Mouse (Mus musculus): ENCODE results near the gene Crat. TPM values are rescaled to one million over a fixed set of nuclear protein-coding genes. Genes with fewer than 3 reads are reported as not detected.

Gene Crat
- total RNA-seq, 2 experiments from 2014 or later = 11.2 to 24.3 TPM

- ATAC-seq (replicated peaks; ENCODE audit: low FRiP score, low TSS enrichment, poor library complexity, severe bottlenecking) = no peak
Measured at GRCm38 (mm10) chr2:30385591-30385990, 30.0 kb downstream of the Crat start.

- no peak for ATAC-seq (replicated peaks; ENCODE audit: low FRiP score, low TSS enrichment, poor library complexity, severe bottlenecking)
Measured at GRCm38 (mm10) chr2:30384814-30385213, 30.8 kb downstream of the Crat start.

GRCm38 (mm10) chr2:30381377-30381725 lies 34.3 kb downstream of the Crat start:
- peak; percentile 66 for ATAC-seq (replicated peaks; ENCODE audit: low FRiP score, low TSS enrichment, poor library complexity, severe bottlenecking)

- 0 out of 2 replicates have a peak, but pooled peaks have one; percentile 16 for ATAC-seq (replicated peaks; ENCODE audit: low FRiP score, low TSS enrichment, poor library complexity, severe bottlenecking)
Measured at GRCm38 (mm10) chr2:30380564-30381376, 34.8 kb downstream of the Crat start.

- no peak for ATAC-seq (replicated peaks; ENCODE audit: low FRiP score, low TSS enrichment, poor library complexity, severe bottlenecking)
Measured at GRCm38 (mm10) chr2:30379307-30379706, 36.3 kb downstream of the Crat start.

- no peak for ATAC-seq (replicated peaks; ENCODE audit: low FRiP score, low TSS enrichment, poor library complexity, severe bottlenecking)
Measured at GRCm38 (mm10) chr2:30377721-30378120, 37.9 kb downstream of the Crat start.

- no peak for ATAC-seq (replicated peaks; ENCODE audit: low FRiP score, low TSS enrichment, poor library complexity, severe bottlenecking)
Measured at GRCm38 (mm10) chr2:30375893-30376292, 39.7 kb downstream of the Crat start.

GRCm38 (mm10) chr2:30372726-30373125 lies 42.9 kb downstream of the Crat start:
- ATAC-seq (replicated peaks; ENCODE audit: low FRiP score, low TSS enrichment, poor library complexity, severe bottlenecking) = no peak

- ATAC-seq (replicated peaks; ENCODE audit: low FRiP score, low TSS enrichment, poor library complexity, severe bottlenecking) = no peak
Measured at GRCm38 (mm10) chr2:30371544-30371943, 44.1 kb downstream of the Crat start.

GRCm38 (mm10) chr2:30366203-30366602 lies 49.4 kb downstream of the Crat start:
- no peak for ATAC-seq (replicated peaks; ENCODE audit: low FRiP score, low TSS enrichment, poor library complexity, severe bottlenecking)

- no peak for ATAC-seq (replicated peaks; ENCODE audit: low FRiP score, low TSS enrichment, poor library complexity, severe bottlenecking)
Measured at GRCm38 (mm10) chr2:30365281-30366069, 50.1 kb downstream of the Crat start.

GRCm38 (mm10) chr2:30363773-30364650 lies 51.6 kb downstream of the Crat start, which contains the start of gene Miga2:
Gene Miga2, plus strand, starts transcription at chr2:30364233.
- ATAC-seq (replicated peaks; ENCODE audit: low FRiP score, low TSS enrichment, poor library complexity, severe bottlenecking) = peak; percentile 96

GRCm38 (mm10) chr2:30362865-30363264 lies 52.7 kb downstream of the Crat start:
- no peak for ATAC-seq (replicated peaks; ENCODE audit: low FRiP score, low TSS enrichment, poor library complexity, severe bottlenecking)

GRCm38 (mm10) chr2:30360626-30361025 lies 55.0 kb downstream of the Crat start:
- ATAC-seq (replicated peaks; ENCODE audit: low FRiP score, low TSS enrichment, poor library complexity, severe bottlenecking) = no peak

- ATAC-seq (replicated peaks; ENCODE audit: low FRiP score, low TSS enrichment, poor library complexity, severe bottlenecking) = peak; percentile 65
Measured at GRCm38 (mm10) chr2:30358533-30359531, 56.8 kb downstream of the Crat start, which contains the start of gene Sh3glb2. Gene Sh3glb2, minus strand, starts transcription at chr2:30359337.

GRCm38 (mm10) chr2:30357552-30358510 lies 57.8 kb downstream of the Crat start:
- peak; percentile 24 for ATAC-seq (replicated peaks; ENCODE audit: low FRiP score, low TSS enrichment, poor library complexity, severe bottlenecking)

GRCm38 (mm10) chr2:30356906-30357305 lies 58.7 kb downstream of the Crat start:
- ATAC-seq (replicated peaks; ENCODE audit: low FRiP score, low TSS enrichment, poor library complexity, severe bottlenecking) = no peak

Data from megakaryocyte-erythroid progenitor cell, adult 5-6 weeks (primary cell).